Mouse (Mus musculus) cerebellum, adult 2 months (tissue): ENCODE data around the gene Rcan2.

Experiments
- CTCF ChIP-seq: fragments of 200-500 bp; IDR thresholded peaks from 2 replicates; pipeline ENCODE4 v1.5.1; 2011; ENCODE audit warnings: low read depth, mild to moderate bottlenecking, control low read depth, low read length, moderate library complexity, borderline replicate concordance; ENCODE audit not compliant: insufficient read depth
- POLR2A ChIP-seq: fragments of 200-500 bp; IDR thresholded peaks from 2 replicates; pipeline ENCODE4 v1.6.1; 2011; ENCODE audit warnings: low read length, control low read depth, borderline replicate concordance; ENCODE audit not compliant: insufficient read depth

GRCm38 (mm10) chr17:43931731-43932130, 130.6 kb downstream of the Rcan2 start:
- TF ChIP-seq CTCF (no peak), POLR2A (no peak)
